8 mouse cellular contexts compared by ENCODE assay signal in the genomic region with DNA sequence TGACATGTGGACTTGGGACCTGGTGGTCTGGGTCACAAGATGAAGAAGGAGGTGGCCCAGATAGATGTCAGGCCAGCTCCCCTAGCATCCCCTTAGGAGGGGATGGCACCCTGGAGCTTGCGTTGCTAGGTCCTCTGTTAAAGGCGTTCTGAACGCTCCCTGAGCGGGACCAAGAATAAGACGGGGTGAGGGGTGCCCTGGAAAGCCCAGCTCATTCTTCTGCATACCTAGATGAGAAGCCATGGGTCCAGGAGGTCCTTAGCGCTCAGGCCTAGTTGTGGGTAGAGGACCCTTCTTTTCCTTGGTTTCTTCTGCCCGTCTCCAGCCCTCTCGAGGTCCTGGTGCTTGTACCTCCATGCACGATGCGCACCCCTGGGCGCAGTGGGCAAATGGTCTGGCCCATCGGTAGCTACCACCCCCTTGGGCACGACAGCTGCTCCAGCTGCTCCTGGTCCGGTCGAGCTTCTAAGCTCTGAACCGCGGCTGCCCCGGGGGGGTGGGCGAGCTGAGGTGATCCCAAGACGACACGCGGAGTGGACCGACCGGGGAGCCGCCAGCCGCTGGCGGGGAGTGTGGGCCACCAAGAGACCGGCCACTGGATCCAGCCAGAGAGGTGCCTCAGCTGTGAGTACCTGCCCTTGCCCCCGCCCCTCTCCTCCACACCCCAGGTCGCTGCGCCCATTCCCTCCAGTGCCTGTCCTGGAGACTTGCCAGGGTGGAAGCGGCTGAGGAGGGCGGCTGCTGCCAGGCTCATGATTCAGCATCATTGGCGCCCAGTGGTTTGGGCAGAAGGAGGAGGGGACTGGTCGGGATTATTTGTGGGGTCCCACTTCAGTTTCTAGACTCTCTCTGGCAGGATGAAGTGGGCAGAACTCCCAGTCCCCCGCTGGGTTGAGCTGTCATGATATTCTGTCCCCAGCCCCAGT. TPM values are rescaled to one million over a fixed set of nuclear protein-coding genes. Genes with fewer than 3 reads are reported as not detected.
DNase-seq lines count a peak whose midpoint lies in the region; ATAC-seq and TF ChIP-seq lines count a peak whose summit lies in the region.

A gene (plus strand): TSS at position 402 of the 926 bp plus-strand sequence.

- peak; percentile 62 for TF ChIP-seq POLR2A in CH12.LX (IDR thresholded peaks at IDR 0.05; ENCODE audit: low read depth, low read length)
- peak; percentile 10; the same call in 1 of the 2 replicates for TF ChIP-seq POLR2A in limb, embryonic 14.5 days (IDR thresholded peaks at IDR 0.05; ENCODE audit: borderline replicate concordance, extremely low read depth, insufficient read depth, insufficient read length)

- H3K9me3 ChIP-seq in CH12.LX (replicated peaks; ENCODE audit: low read length): no peaks in the 10 kb centered on the region
- H3K9me3 ChIP-seq in forebrain, embryonic 10.5 days: no peaks in the 10 kb centered on the region
- no peaks in the 10 kb centered on the region for H3K9me3 ChIP-seq in heart, embryonic 13.5 days
- no peaks in the 10 kb centered on the region for H3K9me3 ChIP-seq in kidney, embryonic 16.5 days (ENCODE audit: low read length)
- H3K9me3 ChIP-seq in limb, embryonic 14.5 days (ENCODE audit: control insufficient read depth, low read length): no peaks in the 10 kb centered on the region
- H3K9me3 ChIP-seq in midbrain, embryonic 15.5 days: no peaks in the 10 kb centered on the region
- H3K9me3 ChIP-seq in stomach, embryonic 16.5 days (replicated peaks; ENCODE audit: control insufficient read depth, low read length): no peaks in the 10 kb centered on the region

- DNase-seq in CH12.LX (ENCODE audit: extremely low read depth): peak; percentile 49
- peak; percentile 17 for DNase-seq in c-Kit-positive CD71-positive TER-119-positive erythroid progenitor cells, embryonic 14.5 days (ENCODE audit: low spot score)
- DNase-seq in forebrain, embryonic 10.5 days (ENCODE audit: extremely low spot score, low spot score): peak; percentile 81
- peak; percentile 87 for DNase-seq in limb, embryonic 14.5 days (ENCODE audit: low spot score)

- H3K27me3 ChIP-seq in CH12.LX (replicated peaks): no peaks in the 10 kb centered on the region
- peaks cover 4% of the 10 kb centered on the region; the same call in 1 of the 2 replicates for H3K27me3 ChIP-seq in forebrain, embryonic 10.5 days (ENCODE audit: poor library complexity, severe bottlenecking)
- 0 out of 2 replicates have a peak, but pooled peaks cover 2% of the 10 kb centered on the region for H3K27me3 ChIP-seq in heart, embryonic 13.5 days (replicated peaks)
- no peaks in the 10 kb centered on the region for H3K27me3 ChIP-seq in kidney, embryonic 16.5 days (ENCODE audit: insufficient read depth, low read length)
- H3K27me3 ChIP-seq in limb, embryonic 14.5 days (ENCODE audit: control insufficient read depth, insufficient read depth, low read length): no peaks in the 10 kb centered on the region
- H3K27me3 ChIP-seq in midbrain, embryonic 15.5 days (replicated peaks): no peaks in the 10 kb centered on the region
- no peaks in the 10 kb centered on the region for H3K27me3 ChIP-seq in stomach, embryonic 16.5 days (ENCODE audit: control insufficient read depth, insufficient read depth, low read length)

- no peak for TF ChIP-seq EP300 in CH12.LX (IDR thresholded peaks at IDR 0.05; ENCODE audit: low read length)

- peak within 1 kb of the TSS; percentile 76; the same call in 1 of the 2 replicates for H3K4me2 ChIP-seq in CH12.LX (ENCODE audit: insufficient read depth, low read depth, poor library complexity, severe bottlenecking)
- peak within 1 kb of the TSS; percentile 90 for H3K4me2 ChIP-seq in heart, embryonic 13.5 days
- peak within 1 kb of the TSS; percentile 85 for H3K4me2 ChIP-seq in kidney, embryonic 16.5 days (replicated peaks; ENCODE audit: low read depth, low read length)
- peak within 1 kb of the TSS; percentile 90 for H3K4me2 ChIP-seq in limb, embryonic 14.5 days (replicated peaks; ENCODE audit: low read depth, low read length, severe bottlenecking)
- H3K4me2 ChIP-seq in midbrain, embryonic 15.5 days: peak within 1 kb of the TSS; percentile 61
- H3K4me2 ChIP-seq in stomach, embryonic 16.5 days (ENCODE audit: low read depth, low read length): peak within 1 kb of the TSS; percentile 85

- under 1% methylated on average over 36 of the region's 36 CpGs for WGBS in forebrain, embryonic 10.5 days
- WGBS in heart, embryonic 13.5 days: under 1% methylated on average over 36 of the region's 36 CpGs
- under 1% methylated on average over 36 of the region's 36 CpGs for WGBS in kidney, embryonic 16.5 days
- under 1% methylated on average over 32 of the region's 36 CpGs for WGBS in limb, embryonic 14.5 days
- 1% methylated on average over 34 of the region's 36 CpGs for WGBS in midbrain, embryonic 15.5 days
- under 1% methylated on average over 36 of the region's 36 CpGs for WGBS in stomach, embryonic 16.5 days

- peak within 1 kb of the TSS; percentile 39 for H3K9ac ChIP-seq in CH12.LX (ENCODE audit: insufficient read depth, low read depth)
- peak within 1 kb of the TSS; percentile 83 for H3K9ac ChIP-seq in heart, embryonic 13.5 days
- peak within 1 kb of the TSS; percentile 62 for H3K9ac ChIP-seq in kidney, embryonic 16.5 days (replicated peaks; ENCODE audit: low read length)
- peak within 1 kb of the TSS; percentile 78 for H3K9ac ChIP-seq in limb, embryonic 14.5 days (ENCODE audit: low read depth, low read length, severe bottlenecking)
- peak within 1 kb of the TSS; percentile 70 for H3K9ac ChIP-seq in midbrain, embryonic 15.5 days
- H3K9ac ChIP-seq in stomach, embryonic 16.5 days (ENCODE audit: low read length): peak within 1 kb of the TSS; percentile 80

- no peak for TF ChIP-seq RAD21 in CH12.LX (IDR thresholded peaks at IDR 0.05; ENCODE audit: low read depth, low read length)

- no peaks in the 10 kb centered on the region for H3K79me2 ChIP-seq in CH12.LX (replicated peaks; ENCODE audit: control insufficient read depth, extremely low read depth, insufficient read depth, poor library complexity, severe bottlenecking)

- dilution Hi-C loops in CH12.LX (cut with MboI; ENCODE audit: extremely low pct_ligation_motif_present, extremely low pct_unique_long_range_greater_than_20kb, low sequenced_read_pairs): no loop called here

- H3K4me3 ChIP-seq in CH12.LX (replicated peaks in 1 of 3; ENCODE audit: low read depth in 2 of 3, low read length in 2 of 3, poor library complexity in 1 of 3): peak within 1 kb of the TSS; percentile 24 to 68 (median 55)
- H3K4me3 ChIP-seq in forebrain, embryonic 10.5 days: peak within 1 kb of the TSS; percentile 75
- H3K4me3 ChIP-seq in heart, embryonic 13.5 days: peak within 1 kb of the TSS; percentile 73
- peak within 1 kb of the TSS; percentile 72 for H3K4me3 ChIP-seq in kidney, embryonic 16.5 days (ENCODE audit: low read length)
- peak within 1 kb of the TSS; percentile 57 for H3K4me3 ChIP-seq in limb, embryonic 14.5 days (replicated peaks; ENCODE audit: low read length)
- H3K4me3 ChIP-seq in midbrain, embryonic 15.5 days: peak within 1 kb of the TSS; percentile 89
- peak within 1 kb of the TSS; percentile 61 for H3K4me3 ChIP-seq in stomach, embryonic 16.5 days (replicated peaks; ENCODE audit: low read length)

- in situ Hi-C loops in CH12.LX (cut with MboI; ENCODE audit: low pct_ligation_motif_present, low pct_unique_long_range_greater_than_20kb, low sequenced_read_pairs): loop anchor here (5.0 kb wide), 1 partner anchor 35 kb away; no protein-coding TSS in a partner anchor

- peak; percentile 73; the same call in 1 of the 2 replicates for ATAC-seq in heart, embryonic 13.5 days (ENCODE audit: extremely low read depth, insufficient number of reproducible peaks, low FRiP score, low TSS enrichment)
- ATAC-seq in kidney, embryonic 16.5 days (ENCODE audit: low FRiP score, low TSS enrichment): peak; percentile 98
- peak; percentile 95 for ATAC-seq in limb, embryonic 14.5 days (ENCODE audit: low FRiP score, low read depth)
- peak; percentile 97 for ATAC-seq in midbrain, embryonic 15.5 days (replicated peaks)
- peak; percentile 97 for ATAC-seq in stomach, embryonic 16.5 days (ENCODE audit: insufficient read depth, low FRiP score)

- H3K27ac ChIP-seq in CH12.LX (ENCODE audit: insufficient read depth, low read depth): no peak within 1 kb of the TSS
- peak within 1 kb of the TSS; percentile 92 for H3K27ac ChIP-seq in forebrain, embryonic 10.5 days
- peak within 1 kb of the TSS; percentile 49; the same call in 1 of the 2 replicates for H3K27ac ChIP-seq in heart, embryonic 13.5 days (replicated peaks)
- no peak within 1 kb of the TSS for H3K27ac ChIP-seq in kidney, embryonic 16.5 days (ENCODE audit: low read length)
- 0 out of 2 replicates have a peak within 1 kb of the TSS, but pooled peaks have one; percentile 52 for H3K27ac ChIP-seq in limb, embryonic 14.5 days (replicated peaks; ENCODE audit: low read depth, low read length)
- peak within 1 kb of the TSS; percentile 85 for H3K27ac ChIP-seq in midbrain, embryonic 15.5 days
- no peak within 1 kb of the TSS for H3K27ac ChIP-seq in stomach, embryonic 16.5 days (ENCODE audit: low read length)

- no peak for TF ChIP-seq CTCF in CH12.LX (conservative IDR thresholded peaks at IDR 0.05 in 1 of 2, IDR thresholded peaks at IDR 0.05 in 1 of 2; ENCODE audit: low read depth in 2 of 2, low read length in 2 of 2)

- no peaks in the 10 kb centered on the region for H3K36me3 ChIP-seq in CH12.LX (replicated peaks in 1 of 2; ENCODE audit: control insufficient read depth in 1 of 2, insufficient read depth in 1 of 2, low read length in 1 of 2)
- no peaks in the 10 kb centered on the region for H3K36me3 ChIP-seq in forebrain, embryonic 10.5 days (replicated peaks)
- no peaks in the 10 kb centered on the region for H3K36me3 ChIP-seq in heart, embryonic 13.5 days
- H3K36me3 ChIP-seq in kidney, embryonic 16.5 days (ENCODE audit: insufficient read depth, low read length): no peaks in the 10 kb centered on the region
- H3K36me3 ChIP-seq in limb, embryonic 14.5 days (ENCODE audit: control insufficient read depth, insufficient read depth, low read length): no peaks in the 10 kb centered on the region
- no peaks in the 10 kb centered on the region for H3K36me3 ChIP-seq in midbrain, embryonic 15.5 days (replicated peaks)
- H3K36me3 ChIP-seq in stomach, embryonic 16.5 days (ENCODE audit: control insufficient read depth, insufficient read depth, low read length): no peaks in the 10 kb centered on the region

- peaks cover 22 to 34% of the 10 kb centered on the region in 2 experiments for H3K4me1 ChIP-seq in CH12.LX (ENCODE audit: control insufficient read depth in 1 of 2, insufficient read depth in 2 of 2)
- H3K4me1 ChIP-seq in forebrain, embryonic 10.5 days: peaks cover 14% of the 10 kb centered on the region
- peaks cover 10% of the 10 kb centered on the region for H3K4me1 ChIP-seq in heart, embryonic 13.5 days
- H3K4me1 ChIP-seq in kidney, embryonic 16.5 days (ENCODE audit: insufficient read depth, low read length): peaks cover 8% of the 10 kb centered on the region; the same call in 1 of the 2 replicates
- no peaks in the 10 kb centered on the region for H3K4me1 ChIP-seq in limb, embryonic 14.5 days (ENCODE audit: control insufficient read depth, insufficient read depth, low read length)
- H3K4me1 ChIP-seq in midbrain, embryonic 15.5 days: peaks cover 26% of the 10 kb centered on the region
- peaks cover 3% of the 10 kb centered on the region; the same call in 1 of the 2 replicates for H3K4me1 ChIP-seq in stomach, embryonic 16.5 days (ENCODE audit: control insufficient read depth, insufficient read depth, low read length)

RNA-seq across cellular contexts. Expression of the gene that starts here (rescaled TPM):
- total RNA-seq in CH12.LX (2012; rRNA removed) (1.9 and 3.9 TPM in 2 replicates), CH12.LX (2014; rRNA removed) (2.0 TPM in 2 replicates)
- polyA plus RNA-seq in CH12.LX (2012; ENCODE audit: insufficient read length, low read depth): 1.1 and 1.7 TPM in 2 replicates
- polyA plus RNA-seq in forebrain, embryonic 10.5 days (2016; fragmentation: Nextera tagmentation; extraction: Ambion mirVana): 1.9 and 2.2 TPM in 2 replicates
- polyA plus RNA-seq in heart, embryonic 13.5 days (2015; fragmentation: Nextera tagmentation; extraction: Ambion mirVana): 1.5 and 1.9 TPM in 2 replicates
- 1.7 and 1.8 TPM in 2 replicates for polyA plus RNA-seq in kidney, embryonic 16.5 days (2015; fragmentation: Nextera tagmentation; extraction: Ambion mirVana)
- polyA plus RNA-seq in limb, embryonic 14.5 days (2012; rRNA removed): 1.4 and 2.0 TPM in 2 replicates
- polyA plus RNA-seq in limb, embryonic 14.5 days (2014; fragmentation: Nextera tagmentation; extraction: Ambion mirVana): 1.7 and 1.9 TPM in 2 replicates
- polyA plus RNA-seq in midbrain, embryonic 15.5 days (2015; fragmentation: Nextera tagmentation; extraction: Ambion mirVana): 7.3 and 7.8 TPM in 2 replicates
- polyA plus RNA-seq in stomach, embryonic 16.5 days (2015; fragmentation: Nextera tagmentation; extraction: Ambion mirVana): 2.6 and 2.8 TPM in 2 replicates

Comparison
In these comparisons a context has a peak if more than half of its experiments do, and no peak if none do; other contexts are left out.
1. DNase-seq: peak in every context shown above with its lines; median percentile 87 in limb, embryonic 14.5 days; 81 in forebrain, embryonic 10.5 days; 49 in CH12.LX; 17 in c-Kit-positive CD71-positive TER-119-positive erythroid progenitor cells, embryonic 14.5 days.
2. H3K27ac ChIP-seq: peak in forebrain, embryonic 10.5 days (single experiment), heart, embryonic 13.5 days (single experiment), limb, embryonic 14.5 days (single experiment) and midbrain, embryonic 15.5 days (single experiment); none in CH12.LX (single experiment), kidney, embryonic 16.5 days (single experiment) and stomach, embryonic 16.5 days (single experiment).
3. Peak in every context shown above with its lines, with median percentiles within 50 percentile points of each other: H3K4me2 ChIP-seq, H3K4me3 ChIP-seq, H3K9ac ChIP-seq and ATAC-seq.